7 mouse cellular contexts compared by ENCODE assay signal in genomic region chr1:44198273-44199171, GRCm38 (mm10). TPM values are rescaled to one million over a fixed set of nuclear protein-coding genes. Genes with fewer than 3 reads are reported as not detected.
DNase-seq lines count a peak whose midpoint lies in the region; ATAC-seq and TF ChIP-seq lines count a peak whose summit lies in the region.

No protein-coding gene starts in this region.

- TF ChIP-seq POLR2A in brain, embryonic 14.5 days (IDR thresholded peaks at IDR 0.05; ENCODE audit: borderline replicate concordance, extremely low read depth, insufficient read depth, insufficient read length, poor library complexity, severe bottlenecking), result no peak

- ATAC-seq in embryonic facial prominence, embryonic 15.5 days (ENCODE audit: insufficient number of reproducible peaks, low FRiP score, low TSS enrichment, low read depth), result no peak
- ATAC-seq in heart, embryonic 11.5 days (replicated peaks; ENCODE audit: insufficient number of reproducible peaks, low FRiP score, low TSS enrichment), result no peak
- ATAC-seq in kidney, embryonic 15.5 days (replicated peaks; ENCODE audit: low FRiP score), result peak; percentile 66; the same call in 1 of the 2 replicates
- no peak for ATAC-seq in limb, embryonic 15.5 days (ENCODE audit: insufficient number of reproducible peaks, low FRiP score, low TSS enrichment, low read depth)
- peak; percentile 63; the same call in 1 of the 2 replicates for ATAC-seq in neural tube, embryonic 11.5 days (ENCODE audit: insufficient read depth, low FRiP score, low TSS enrichment)

- H3K4me2 ChIP-seq in embryonic facial prominence, embryonic 15.5 days (replicated peaks), result peak overlapping the region; percentile 86
- peak overlapping the region; percentile 94 for H3K4me2 ChIP-seq in heart, embryonic 11.5 days
- peak overlapping the region; percentile 92 for H3K4me2 ChIP-seq in kidney, embryonic 15.5 days
- H3K4me2 ChIP-seq in limb, embryonic 15.5 days, result peak overlapping the region; percentile 88
- H3K4me2 ChIP-seq in neural tube, embryonic 11.5 days (ENCODE audit: low read depth), result peak overlapping the region; percentile 80

- H3K9me3 ChIP-seq in embryonic facial prominence, embryonic 15.5 days (replicated peaks), result no peaks in the 10 kb centered on the region
- H3K9me3 ChIP-seq in heart, embryonic 11.5 days (replicated peaks; ENCODE audit: control insufficient read depth, low read length), result no peaks in the 10 kb centered on the region
- no peaks in the 10 kb centered on the region for H3K9me3 ChIP-seq in kidney, embryonic 15.5 days (replicated peaks)
- no peaks in the 10 kb centered on the region for H3K9me3 ChIP-seq in limb, embryonic 15.5 days
- no peaks in the 10 kb centered on the region for H3K9me3 ChIP-seq in neural tube, embryonic 11.5 days (ENCODE audit: control insufficient read depth, low read length)

- H3K4me3 ChIP-seq in embryonic facial prominence, embryonic 15.5 days (replicated peaks), result peak overlapping the region; percentile 47
- H3K4me3 ChIP-seq in heart, embryonic 11.5 days (ENCODE audit: low read depth, low read length), result peak overlapping the region; percentile 56
- H3K4me3 ChIP-seq in kidney, embryonic 15.5 days (replicated peaks), result peak overlapping the region; percentile 48
- peak overlapping the region; percentile 43 for H3K4me3 ChIP-seq in limb, embryonic 15.5 days
- H3K4me3 ChIP-seq in neural tube, embryonic 11.5 days (ENCODE audit: low read depth, low read length), result peak overlapping the region; percentile 44

- no peaks in the 10 kb centered on the region for H3K36me3 ChIP-seq in embryonic facial prominence, embryonic 15.5 days
- no peaks in the 10 kb centered on the region for H3K36me3 ChIP-seq in heart, embryonic 11.5 days (ENCODE audit: control insufficient read depth, insufficient read depth, low read length)
- H3K36me3 ChIP-seq in kidney, embryonic 15.5 days, result no peaks in the 10 kb centered on the region
- no peaks in the 10 kb centered on the region for H3K36me3 ChIP-seq in limb, embryonic 15.5 days
- no peaks in the 10 kb centered on the region for H3K36me3 ChIP-seq in neural tube, embryonic 11.5 days (ENCODE audit: control insufficient read depth, insufficient read depth, low read length)

- 0 out of 2 replicates have a peak overlapping the region, but pooled peaks have one; percentile 29 for H3K9ac ChIP-seq in embryonic facial prominence, embryonic 15.5 days
- H3K9ac ChIP-seq in heart, embryonic 11.5 days (ENCODE audit: low read depth, low read length), result peak overlapping the region; percentile 61; the same call in 1 of the 2 replicates
- no peak overlapping the region for H3K9ac ChIP-seq in kidney, embryonic 15.5 days
- H3K9ac ChIP-seq in limb, embryonic 15.5 days, result 0 out of 2 replicates have a peak overlapping the region, but pooled peaks have one; percentile 20
- peak overlapping the region; percentile 22 for H3K9ac ChIP-seq in neural tube, embryonic 11.5 days (ENCODE audit: low read length)

- H3K27ac ChIP-seq in embryonic facial prominence, embryonic 15.5 days (replicated peaks), result no peak overlapping the region
- H3K27ac ChIP-seq in heart, embryonic 11.5 days (ENCODE audit: low read depth, low read length), result no peak overlapping the region
- H3K27ac ChIP-seq in kidney, embryonic 15.5 days, result no peak overlapping the region
- H3K27ac ChIP-seq in limb, embryonic 15.5 days, result no peak overlapping the region
- no peak overlapping the region for H3K27ac ChIP-seq in neural tube, embryonic 11.5 days (ENCODE audit: low read depth, low read length)

- WGBS in embryonic facial prominence, embryonic 15.5 days, result 10% methylated on average over 47 of the region's 47 CpGs
- WGBS in heart, embryonic 11.5 days (ENCODE audit: insufficient replicate concordance), result 12% methylated on average over 47 of the region's 47 CpGs
- 13% methylated on average over 47 of the region's 47 CpGs for WGBS in kidney, embryonic 15.5 days
- 12% methylated on average over 47 of the region's 47 CpGs for WGBS in limb, embryonic 15.5 days
- WGBS in neural tube, embryonic 11.5 days, result 16% methylated on average over 47 of the region's 47 CpGs

- no peak for TF ChIP-seq CTCF in brain, embryonic 14.5 days (IDR thresholded peaks at IDR 0.05; ENCODE audit: borderline replicate concordance, extremely low read depth, insufficient read depth, insufficient read length)

- no peaks in the 10 kb centered on the region for H3K27me3 ChIP-seq in embryonic facial prominence, embryonic 15.5 days
- no peaks in the 10 kb centered on the region for H3K27me3 ChIP-seq in heart, embryonic 11.5 days (ENCODE audit: control insufficient read depth, insufficient read depth, low read length)
- H3K27me3 ChIP-seq in kidney, embryonic 15.5 days, result no peaks in the 10 kb centered on the region
- H3K27me3 ChIP-seq in limb, embryonic 15.5 days, result no peaks in the 10 kb centered on the region
- H3K27me3 ChIP-seq in neural tube, embryonic 11.5 days (ENCODE audit: control insufficient read depth, insufficient read depth, low read length), result no peaks in the 10 kb centered on the region

- DNase-seq in brain, embryonic 14.5 days (ENCODE audit: low read depth), result peak; percentile 27
- DNase-seq in neural tube, embryonic 11.5 days (ENCODE audit: low spot score), result peak; percentile 44
- no peak for DNase-seq in MN1 (ENCODE audit: low spot score)

- no peaks in the 10 kb centered on the region for H3K4me1 ChIP-seq in embryonic facial prominence, embryonic 15.5 days
- H3K4me1 ChIP-seq in heart, embryonic 11.5 days (ENCODE audit: control insufficient read depth, insufficient read depth, low read length), result peaks cover 3% of the 10 kb centered on the region; the same call in 1 of the 2 replicates
- H3K4me1 ChIP-seq in kidney, embryonic 15.5 days, result peaks cover 8% of the 10 kb centered on the region
- peaks cover 6% of the 10 kb centered on the region; the same call in 1 of the 2 replicates for H3K4me1 ChIP-seq in limb, embryonic 15.5 days
- H3K4me1 ChIP-seq in neural tube, embryonic 11.5 days (ENCODE audit: control insufficient read depth, insufficient read depth, low read length), result no peaks in the 10 kb centered on the region

RNA-seq across cellular contexts. Expression of gene Mettl21e, which starts 20.2 kb away (rescaled TPM):
- polyA plus RNA-seq in brain, embryonic 14.5 days (2012; rRNA removed), result not detected in 2 replicates
- polyA plus RNA-seq in embryonic facial prominence, embryonic 15.5 days (2015; fragmentation: Nextera tagmentation; extraction: Ambion mirVana), result 0.25 and 0.33 TPM in 2 replicates
- polyA plus RNA-seq in heart, embryonic 11.5 days (2014; fragmentation: Nextera tagmentation; extraction: Ambion mirVana), result not detected in 2 replicates
- polyA plus RNA-seq in kidney, embryonic 15.5 days (2015; fragmentation: Nextera tagmentation; extraction: Ambion mirVana), result 0.10 and 0.24 TPM in 2 replicates
- 0.29 and 2.3 TPM in 2 replicates for polyA plus RNA-seq in limb, embryonic 15.5 days (2015; fragmentation: Nextera tagmentation; extraction: Ambion mirVana)
- polyA plus RNA-seq in neural tube, embryonic 11.5 days (2014; fragmentation: Nextera tagmentation; extraction: Ambion mirVana), result not detected in 2 replicates

RNA-seq across cellular contexts. Expression of gene Ercc5, which starts 51.0 kb away (rescaled TPM):
- polyA plus RNA-seq in brain, embryonic 14.5 days (2012; rRNA removed), result 28.5 and 28.7 TPM in 2 replicates
- polyA plus RNA-seq in embryonic facial prominence, embryonic 15.5 days (2015; fragmentation: Nextera tagmentation; extraction: Ambion mirVana), result 23.5 and 25.5 TPM in 2 replicates
- 17.3 and 17.8 TPM in 2 replicates for polyA plus RNA-seq in heart, embryonic 11.5 days (2014; fragmentation: Nextera tagmentation; extraction: Ambion mirVana)
- polyA plus RNA-seq in kidney, embryonic 15.5 days (2015; fragmentation: Nextera tagmentation; extraction: Ambion mirVana), result 17.1 and 17.7 TPM in 2 replicates
- polyA plus RNA-seq in limb, embryonic 15.5 days (2015; fragmentation: Nextera tagmentation; extraction: Ambion mirVana), result 24.7 and 25.6 TPM in 2 replicates
- 38.7 and 39.5 TPM in 2 replicates for polyA plus RNA-seq in neural tube, embryonic 11.5 days (2014; fragmentation: Nextera tagmentation; extraction: Ambion mirVana)

Comparison
In these comparisons a context has a peak if more than half of its experiments do, and no peak if none do; other contexts are left out.
1. ATAC-seq: peak in kidney, embryonic 15.5 days (single experiment) and neural tube, embryonic 11.5 days (single experiment); none in embryonic facial prominence, embryonic 15.5 days (single experiment), heart, embryonic 11.5 days (single experiment) and limb, embryonic 15.5 days (single experiment).
2. Peak in every context shown above with its lines, with median percentiles within 50 percentile points of each other: H3K4me2 ChIP-seq and H3K4me3 ChIP-seq.